ENCODE assay signal across 8 mouse cellular contexts in the genomic region with DNA sequence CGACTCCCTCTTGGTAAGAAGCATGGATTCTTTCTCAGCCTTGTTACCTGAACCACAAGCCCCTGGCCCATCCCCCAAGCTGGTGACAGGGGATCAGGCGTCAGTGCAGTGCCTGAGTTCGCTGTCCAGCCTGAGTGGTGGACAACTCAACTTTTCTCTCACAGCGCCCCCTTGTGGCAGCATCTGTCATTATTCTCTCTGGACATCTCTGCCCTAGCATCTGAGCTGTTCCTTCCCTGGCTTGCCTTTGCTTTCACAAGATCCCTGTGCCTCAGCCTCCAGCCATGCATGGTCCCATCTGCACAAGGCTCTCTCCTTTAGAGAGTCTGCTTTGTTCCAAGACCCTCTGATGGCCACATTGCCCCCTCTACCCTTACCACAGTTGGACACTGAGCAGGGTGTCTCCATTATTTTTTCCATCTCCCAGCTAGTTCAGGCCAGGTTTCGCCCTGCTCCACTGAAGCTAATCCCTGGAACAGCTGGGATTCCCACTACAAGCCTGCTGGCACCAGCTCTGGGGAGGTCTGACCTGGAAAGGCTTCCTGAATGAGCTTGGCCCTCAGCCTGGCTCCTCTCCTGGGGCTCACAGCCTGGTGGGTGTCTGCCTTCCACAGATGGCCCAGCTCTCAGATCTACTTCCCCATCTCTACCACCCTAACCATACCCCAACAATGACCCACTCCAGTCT. TPM values are rescaled to one million over a fixed set of nuclear protein-coding genes. Genes with fewer than 3 reads are reported as not detected.
A peak's percentile ranks its signal among the peaks of the same experiment; 100 is the strongest.
DNase-seq lines count a peak whose midpoint lies in the region; ATAC-seq and TF ChIP-seq lines count a peak whose summit lies in the region.

No protein-coding gene starts in this region.

- DNase-seq in Muller cell, postnatal 12 days (ENCODE audit: inconsistent ontology term) = peak; percentile 36
- peak; percentile 76 to 87 for DNase-seq in cerebellum, adult 2 months
- peak; percentile 58 for DNase-seq in forebrain, postnatal 0 days
- peak; percentile 79 to 82 for DNase-seq in layer of hippocampus, postnatal 14 days (ENCODE audit: low spot score in 2 of 2)
- peak; percentile 81 for DNase-seq in lung, postnatal 14 days
- peak; percentile 36 for DNase-seq in retina, adult 2 months (ENCODE audit: low read depth, low spot score)
- peak; percentile 44 to 51 for DNase-seq in urinary bladder, adult 18-20 months (ENCODE audit: low spot score in 2 of 2)

- peak; percentile 87 for TF ChIP-seq CTCF in cerebellum, adult 2 months (IDR thresholded peaks at IDR 0.05; ENCODE audit: borderline replicate concordance, insufficient read depth, low read depth, low read length)
- peak; percentile 70 for TF ChIP-seq CTCF in forebrain, postnatal 0 days (IDR thresholded peaks at IDR 0.05; ENCODE audit: low read depth)

- H3K4me3 ChIP-seq in cerebellum, adult 2 months (replicated peaks; ENCODE audit: insufficient read depth, low read depth, low read length) = no peak overlapping the region
- H3K4me3 ChIP-seq in forebrain, postnatal 0 days (ENCODE audit: low read depth, low read length) = no peak overlapping the region
- H3K4me3 ChIP-seq in hindbrain, embryonic 12.5 days = no peak overlapping the region

- H3K4me2 ChIP-seq in forebrain, postnatal 0 days (ENCODE audit: low read depth) = no peak overlapping the region
- H3K4me2 ChIP-seq in hindbrain, embryonic 12.5 days (replicated peaks) = no peak overlapping the region

- no peaks in the 10 kb centered on the region for H3K9me3 ChIP-seq in forebrain, postnatal 0 days (ENCODE audit: low read length)
- H3K9me3 ChIP-seq in hindbrain, embryonic 12.5 days (replicated peaks) = no peaks in the 10 kb centered on the region

- ATAC-seq in forebrain, postnatal 0 days = peak; percentile 68
- peak; percentile 64 for ATAC-seq in hindbrain, embryonic 12.5 days (ENCODE audit: low FRiP score)

- no peak overlapping the region for H3K9ac ChIP-seq in forebrain, postnatal 0 days
- H3K9ac ChIP-seq in hindbrain, embryonic 12.5 days = no peak overlapping the region

- H3K27me3 ChIP-seq in cerebellum, adult 2 months (ENCODE audit: control insufficient read depth, insufficient read depth, low read length) = no peaks in the 10 kb centered on the region
- H3K27me3 ChIP-seq in forebrain, postnatal 0 days (ENCODE audit: insufficient read depth, low read length) = no peaks in the 10 kb centered on the region
- no peaks in the 10 kb centered on the region for H3K27me3 ChIP-seq in hindbrain, embryonic 12.5 days

- 22% methylated on average over 5 of the region's 5 CpGs for WGBS in cerebellum, adult 2 months
- 17% methylated on average over 5 of the region's 5 CpGs for WGBS in forebrain, postnatal 0 days
- WGBS in hindbrain, embryonic 12.5 days = 21% methylated on average over 5 of the region's 5 CpGs

- no peaks in the 10 kb centered on the region for H3K36me3 ChIP-seq in forebrain, postnatal 0 days (ENCODE audit: insufficient read depth)
- no peaks in the 10 kb centered on the region for H3K36me3 ChIP-seq in hindbrain, embryonic 12.5 days

- TF ChIP-seq POLR2A in cerebellum, adult 2 months (IDR thresholded peaks at IDR 0.05; ENCODE audit: borderline replicate concordance, insufficient read depth, low read length) = no peak

- no peak overlapping the region for H3K27ac ChIP-seq in cerebellum, adult 2 months (ENCODE audit: insufficient read depth, low read length)
- H3K27ac ChIP-seq in forebrain, postnatal 0 days (ENCODE audit: low read depth, low read length) = no peak overlapping the region
- H3K27ac ChIP-seq in hindbrain, embryonic 12.5 days = no peak overlapping the region

- no peaks in the 10 kb centered on the region for H3K4me1 ChIP-seq in cerebellum, adult 2 months (ENCODE audit: control insufficient read depth, insufficient read depth, low read length)
- no peaks in the 10 kb centered on the region for H3K4me1 ChIP-seq in forebrain, postnatal 0 days (ENCODE audit: insufficient read depth)
- no peaks in the 10 kb centered on the region for H3K4me1 ChIP-seq in hindbrain, embryonic 12.5 days

RNA-seq across cellular contexts. Expression of gene Slc2a9, which starts 32.9 kb away (rescaled TPM):
- polyA plus RNA-seq in cerebellum, adult 2 months (2012; rRNA removed) = 1.6 and 1.8 TPM in 2 replicates
- 2.2 and 5.0 TPM in 2 replicates for total RNA-seq in forebrain, postnatal 0 days (2014; rRNA removed)
- polyA plus RNA-seq in forebrain, postnatal 0 days (2015; fragmentation: Nextera tagmentation; extraction: Ambion mirVana) = 0.36 and 0.81 TPM in 2 replicates
- 0.15 and 0.61 TPM in 2 replicates for polyA plus RNA-seq in hindbrain, embryonic 12.5 days (2016; fragmentation: Nextera tagmentation; extraction: Ambion mirVana)
- total RNA-seq in layer of hippocampus, postnatal 14 days (2021) = 1 to 10 TPM; 2.8 to 2.9 TPM
